Mouse (Mus musculus) C2C12 (cell line): Measurements from ENCODE around the gene Ciao1. TPM values are rescaled to one million over a fixed set of nuclear protein-coding genes. Genes with fewer than 3 reads are reported as not detected.
A peak's percentile ranks its signal among the peaks of the same experiment; 100 is the strongest.

Experiments used
- H3K27me3 ChIP-seq: one replicate; pipeline ENCODE4 v1.6.1; 2011; ENCODE audit not compliant: control insufficient read depth, insufficient read depth, insufficient read length
- H3K36me3 ChIP-seq: one replicate; pipeline ENCODE4 v1.6.1; 2011; ENCODE audit not compliant: control insufficient read depth, insufficient read depth
- H3K4me3 ChIP-seq: one replicate; pipeline ENCODE4 v1.5.1; 2011; ENCODE audit warnings: mild to moderate bottlenecking, control low read depth; ENCODE audit not compliant: poor library complexity, insufficient read depth, severe bottlenecking
- H3K79me2 ChIP-seq: one replicate; pipeline ENCODE4 v1.6.1; 2011; ENCODE audit not compliant: control insufficient read depth, insufficient read depth
- H3K79me3 ChIP-seq: one replicate; pipeline ENCODE4 v1.6.1; 2011; ENCODE audit warnings: low read depth, control low read depth
- H3ac ChIP-seq: one replicate; pipeline ENCODE3; 2011; ENCODE audit warnings: low read depth; ENCODE audit not compliant: control insufficient read depth, insufficient read length
- CEBPB ChIP-seq: IDR thresholded peaks from one replicate; pipeline ENCODE4 v1.6.1; 2011; ENCODE audit warnings: low read depth, mild to moderate bottlenecking, control low read depth, moderate library complexity
- CTCF ChIP-seq: IDR thresholded peaks from one replicate; pipeline ENCODE4 v1.5.1; 2011; ENCODE audit not compliant: control insufficient read depth, insufficient read depth, insufficient read length
- FOSL1 ChIP-seq: IDR thresholded peaks from one replicate; pipeline ENCODE4 v1.8.0; 2011; ENCODE audit warnings: mild to moderate bottlenecking, low read length; ENCODE audit not compliant: poor library complexity, insufficient read depth, severe bottlenecking
- MAX ChIP-seq: IDR thresholded peaks from one replicate; pipeline ENCODE4 v1.6.1; 2011; ENCODE audit warnings: mild to moderate bottlenecking, control low read depth
- MYOD1 ChIP-seq: IDR thresholded peaks from one replicate; pipeline ENCODE4 v1.6.1; 2011; ENCODE audit warnings: low read depth; ENCODE audit not compliant: control insufficient read depth, insufficient read length
- MYOG ChIP-seq: IDR thresholded peaks from one replicate; pipeline ENCODE4 v1.6.1; 2011; ENCODE audit not compliant: control insufficient read depth, insufficient read length; ENCODE audit errors: extremely low read depth
- USF1 ChIP-seq: IDR thresholded peaks from one replicate; pipeline ENCODE4 v1.6.1; 2011; ENCODE audit warnings: low read depth, mild to moderate bottlenecking, control low read depth, moderate library complexity
- polyA plus RNA-seq: library from polyadenylated mRNA; unstranded; fragments of >200 nt; fragmentation: generic; extraction: Trizol; gene quantifications from one replicate; pipeline ENCODE4 v1.2.1, GENCODE M21; 2012; ENCODE audit warnings: missing spikeins

The Ciao1 gene
- polyA plus RNA-seq, 1 experiment = 44.4 TPM

GRCm38 (mm10) chr2:127269491-127270299 is 22.1 kb upstream of the Ciao1 start, which contains the start of gene Stard7:
Gene Stard7, plus strand, starts transcription at chr2:127270218.
- peaks cover 5% of the 10 kb centered on the region for H3K36me3 ChIP-seq
- TF ChIP-seq FOSL1 (no peak), MAX (no peak), MYOG (no peak), MYOD1 (no peak), CEBPB (no peak), USF1 (no peak), CTCF (no peak)

GRCm38 (mm10) chr2:127267854-127268253 is 20.2 kb upstream of the Ciao1 start:
- Histone ChIP-seq H3K36me3 (peaks cover 3% of the 10 kb centered on the region), H3K79me2 (peaks cover 31% of the 10 kb centered on the region), H3K27me3 (no peaks in the 10 kb centered on the region), H3ac (no peak overlapping the region), H3K79me3 (peaks cover 18% of the 10 kb centered on the region), H3K4me3 (no peak overlapping the region)
- TF ChIP-seq CEBPB (no peak), MAX (no peak), FOSL1 (no peak), MYOD1 (no peak), USF1 (no peak), CTCF (no peak), MYOG (no peak)

More at GRCm38 (mm10) chr2:127269491-127270299, 22.1 kb upstream of the Ciao1 start, which contains the start of gene Stard7:
- peaks cover 49% of the 10 kb centered on the region for H3K79me2 ChIP-seq
- peak within 1 kb of the TSS; percentile 87 for H3ac ChIP-seq
- peak within 1 kb of the TSS; percentile 92 for H3K4me3 ChIP-seq
- no peaks in the 10 kb centered on the region for H3K27me3 ChIP-seq
- peaks cover 35% of the 10 kb centered on the region for H3K79me3 ChIP-seq

- no peak overlapping the region for H3K4me3 ChIP-seq
- TF ChIP-seq MYOG = no peak
- no peak for TF ChIP-seq CTCF
- no peak for TF ChIP-seq MYOD1
- no peak for TF ChIP-seq CEBPB
- no peak for TF ChIP-seq MAX
- no peak for TF ChIP-seq FOSL1
- no peak for TF ChIP-seq USF1
- no peaks in the 10 kb centered on the region for H3K79me3 ChIP-seq
- H3K79me2 ChIP-seq = no peaks in the 10 kb centered on the region
- no peak overlapping the region for H3ac ChIP-seq
- no peaks in the 10 kb centered on the region for H3K27me3 ChIP-seq
- H3K36me3 ChIP-seq = peaks cover 17% of the 10 kb centered on the region
Observed at GRCm38 (mm10) chr2:127262480-127262879, 14.9 kb upstream of the Ciao1 start.

GRCm38 (mm10) chr2:127259340-127259739 is 11.7 kb upstream of the Ciao1 start:
- peaks cover 20% of the 10 kb centered on the region for H3K36me3 ChIP-seq
- H3K79me3 ChIP-seq = no peaks in the 10 kb centered on the region
- TF ChIP-seq MYOG = no peak
- no peaks in the 10 kb centered on the region for H3K27me3 ChIP-seq
- no peak overlapping the region for H3K4me3 ChIP-seq
- H3ac ChIP-seq = no peak overlapping the region
- H3K79me2 ChIP-seq = no peaks in the 10 kb centered on the region

- H3K36me3 ChIP-seq = peaks cover 20% of the 10 kb centered on the region
- no peak for TF ChIP-seq MAX
- no peak for TF ChIP-seq MYOG
- no peak for TF ChIP-seq CTCF
- TF ChIP-seq USF1 = no peak
- TF ChIP-seq CEBPB = no peak
- no peak for TF ChIP-seq FOSL1
- no peak for TF ChIP-seq MYOD1
- H3ac ChIP-seq = no peak overlapping the region
Observed at GRCm38 (mm10) chr2:127255294-127255693, 7.7 kb upstream of the Ciao1 start.

GRCm38 (mm10) chr2:127254604-127255134 is 7.1 kb upstream of the Ciao1 start:
- H3K79me2 ChIP-seq = peaks cover 36% of the 10 kb centered on the region
- no peak overlapping the region for H3ac ChIP-seq
- H3K36me3 ChIP-seq = peaks cover 20% of the 10 kb centered on the region
- H3K4me3 ChIP-seq = no peak overlapping the region
- H3K79me3 ChIP-seq = peaks cover under 1% of the 10 kb centered on the region
- H3K27me3 ChIP-seq = no peaks in the 10 kb centered on the region
- no peak for TF ChIP-seq CTCF
- TF ChIP-seq USF1 = no peak
- TF ChIP-seq CEBPB = no peak
- TF ChIP-seq MYOD1 = no peak
- no peak for TF ChIP-seq MYOG
- no peak for TF ChIP-seq MAX
- no peak for TF ChIP-seq FOSL1

More at GRCm38 (mm10) chr2:127255294-127255693, 7.7 kb upstream of the Ciao1 start:
- peaks cover 30% of the 10 kb centered on the region for H3K79me2 ChIP-seq
- H3K79me3 ChIP-seq = no peaks in the 10 kb centered on the region
- H3K4me3 ChIP-seq = no peak overlapping the region
- H3K27me3 ChIP-seq = no peaks in the 10 kb centered on the region
